Mouse (Mus musculus): ENCODE results near the gene Tff2.

GRCm38 (mm10) chr17:31193360-31193759 lies 49.3 kb upstream of the Tff2 start:
- TF ChIP-seq POLR2A (IDR thresholded peaks at IDR 0.05; ENCODE audit: insufficient read depth, low read length) (no peak), CTCF (IDR thresholded peaks at IDR 0.05; ENCODE audit: low read depth, low read length) (no peak)
